Mouse (Mus musculus) E14TG2a.4 (cell line): ENCODE results near the gene Rbck1.

Experiments
- H3K27me3 ChIP-seq: 2 replicates; pipeline ENCODE4 v1.6.1; 2014; ENCODE audit warnings: low read length, control low read depth; ENCODE audit not compliant: insufficient read depth
- H3K36me3 ChIP-seq: 2 replicates; pipeline ENCODE4 v1.6.1; 2014; ENCODE audit warnings: low read length, control low read depth; ENCODE audit not compliant: insufficient read depth
- H3K4me1 ChIP-seq: replicated peaks from 2 replicates; pipeline ENCODE4 v1.6.1; 2014; ENCODE audit warnings: low read depth, low read length, control low read depth
- H3K4me3 ChIP-seq: replicated peaks from 2 replicates; pipeline ENCODE4 v1.5.1; 2014; ENCODE audit warnings: mild to moderate bottlenecking, low read length
- H3K9me3 ChIP-seq: 2 replicates; pipeline ENCODE4 v1.6.1; 2014; ENCODE audit warnings: low read length, control low read depth
- CTCF ChIP-seq: conservative IDR thresholded peaks from 2 replicates; pipeline ENCODE4 v1.5.1; 2014; ENCODE audit warnings: low read length
- NANOG ChIP-seq: IDR thresholded peaks from 2 replicates; pipeline ENCODE4 v1.6.1; 2014; ENCODE audit warnings: borderline replicate concordance, low read length, mixed read lengths
- POU5F1 ChIP-seq: IDR thresholded peaks from 2 replicates; pipeline ENCODE4 v1.6.1; 2014; ENCODE audit warnings: low read length, borderline replicate concordance

Gene Rbck1

GRCm38 (mm10) chr2:152281407-152281806, 51.0 kb downstream of the Rbck1 start:
- H3K36me3 ChIP-seq: peaks cover 89% of the 10 kb centered on the region
- TF ChIP-seq CTCF (no peak), NANOG (no peak)
- H3K4me1 ChIP-seq: peaks cover 3% of the 10 kb centered on the region; the same call in 1 of the 2 replicates
- H3K4me3 ChIP-seq: no peak overlapping the region
- H3K27me3 ChIP-seq: no peaks in the 10 kb centered on the region
- H3K9me3 ChIP-seq: no peaks in the 10 kb centered on the region

GRCm38 (mm10) chr2:152273639-152274038, 58.8 kb downstream of the Rbck1 start:
- peaks cover 89% of the 10 kb centered on the region for H3K36me3 ChIP-seq
- H3K27me3 ChIP-seq: no peaks in the 10 kb centered on the region
- H3K9me3 ChIP-seq: no peaks in the 10 kb centered on the region
- no peak overlapping the region for H3K4me3 ChIP-seq
- peaks cover 32% of the 10 kb centered on the region for H3K4me1 ChIP-seq
- no peak for TF ChIP-seq POU5F1
- TF ChIP-seq CTCF: peak; percentile 46
- no peak for TF ChIP-seq NANOG
